Mouse (Mus musculus) cortical plate, adult 2 months (tissue): ENCODE results near the gene Tbc1d22a.

ENCODE experiments used
- CTCF ChIP-seq: fragments of 200-500 bp; IDR thresholded peaks from 2 replicates; pipeline ENCODE4 v1.5.1; 2011; ENCODE audit warnings: mild to moderate bottlenecking, control low read depth, low read length; ENCODE audit not compliant: insufficient read depth; ENCODE audit errors: extremely low read depth
- POLR2A ChIP-seq: fragments of 200-500 bp; IDR thresholded peaks from 2 replicates; pipeline ENCODE4 v1.6.1; 2011; ENCODE audit warnings: mild to moderate bottlenecking, low read length, control low read depth; ENCODE audit not compliant: insufficient read depth; ENCODE audit errors: extremely low read depth

- no peak for TF ChIP-seq CTCF
- no peak for TF ChIP-seq POLR2A
Observed at GRCm38 (mm10) chr15:86191933-86192332, 22.3 kb upstream of the Tbc1d22a start.
